Mouse (Mus musculus): ENCODE data around the gene Scamp2.

DNA sequence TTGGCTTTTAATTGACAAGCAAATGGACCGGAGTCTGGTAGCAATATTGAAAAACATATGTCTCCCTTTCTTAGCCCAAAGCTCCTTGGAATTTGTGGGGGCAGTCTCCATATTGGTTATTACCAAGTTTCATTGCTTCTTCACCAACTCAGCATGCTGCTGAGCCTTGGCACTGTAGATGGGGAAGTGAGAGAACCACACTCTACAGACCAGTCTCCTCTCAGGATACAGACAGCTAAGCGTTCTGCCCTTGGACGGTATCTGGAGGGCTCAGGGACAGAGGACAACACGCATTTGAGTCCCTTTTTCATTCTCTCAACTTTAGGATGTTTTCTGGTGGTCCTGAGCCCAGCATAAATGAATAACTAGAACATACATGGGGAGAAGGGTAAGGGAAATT lies 2.1 kb upstream of the Scamp2 start:
- TF ChIP-seq CTCF (IDR thresholded peaks at IDR 0.05; ENCODE audit: low read depth) = no peak
- TF ChIP-seq EP300 (IDR thresholded peaks at IDR 0.05; ENCODE audit: low read depth) = no peak

Data from liver, embryonic 14.5 days (tissue).